Mouse (Mus musculus) kidney, adult 8-10 months (tissue): ENCODE measurements at regions not wholly inside any gene's neighbourhood (a gene's known extent, or its start where the extent isn't known, plus 50 kb on each side); places are given as distances from the start of the nearest gene placed in this dataset.

Experiments used
- DNase-seq, 2 experiments: peaks; one replicate each; pipeline ENCODE4 v3.0.0; 2022

DNA sequence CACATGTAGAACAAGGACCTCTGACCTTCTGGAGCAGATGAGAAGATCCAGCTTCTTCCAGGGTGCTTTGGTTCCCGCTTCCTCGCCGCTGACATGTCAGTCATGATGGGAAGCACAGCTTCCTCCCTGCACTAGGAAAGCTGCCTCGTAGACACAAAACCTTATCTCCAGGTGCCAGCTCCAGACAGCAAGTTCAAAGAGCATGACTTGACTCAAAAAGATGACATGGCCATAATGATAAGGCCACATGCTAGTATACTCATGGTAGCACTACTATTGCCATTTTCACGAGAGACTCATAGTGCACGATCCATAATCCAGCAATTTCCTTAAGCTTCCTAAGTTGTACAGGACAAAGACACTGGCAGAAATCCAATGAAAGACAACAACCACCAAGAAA is 272.1 kb downstream of the Gm9195 start:
- DNase-seq, result no peak

DNA sequence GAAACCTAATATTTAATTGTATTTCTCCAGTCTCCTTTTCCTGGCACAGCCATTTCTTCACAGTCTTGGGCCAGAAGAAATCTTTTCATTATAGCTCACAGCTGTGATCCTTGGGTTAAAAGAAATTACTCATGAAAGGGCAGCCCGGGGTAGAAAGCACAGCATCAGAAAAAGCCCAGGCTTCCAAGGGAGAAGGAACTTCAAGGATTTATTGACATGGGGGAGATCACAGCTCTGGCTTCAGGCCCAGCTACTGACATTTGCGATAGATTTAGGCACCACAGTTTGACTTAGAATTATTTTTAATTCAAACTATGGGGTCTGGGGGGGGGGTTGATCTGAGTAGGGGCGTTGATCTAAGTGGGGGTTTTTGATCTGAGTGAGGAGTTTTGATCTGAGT is 291.3 kb downstream of the Gm9195 start:
- no peak for DNase-seq

DNA sequence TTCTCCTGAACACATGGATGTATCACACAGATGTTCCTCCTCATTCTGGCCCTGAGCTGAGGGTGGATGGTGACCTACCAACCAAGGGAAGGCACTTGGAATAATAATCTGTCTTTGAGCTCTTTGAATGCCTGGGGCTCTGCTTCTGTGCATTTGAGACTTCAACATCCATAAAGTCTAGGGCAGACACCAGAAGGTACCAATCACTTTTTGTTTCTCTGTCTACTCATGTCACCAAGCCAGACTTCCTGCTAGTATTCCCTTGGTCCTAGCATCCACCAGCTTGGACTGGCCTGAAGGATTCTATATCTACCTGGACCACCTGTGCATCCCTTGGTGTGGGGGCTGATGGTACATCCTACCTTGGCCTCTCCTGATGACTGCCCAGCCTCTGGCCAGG is 291.7 kb downstream of the Gm9195 start:
- no peak for DNase-seq

DNA sequence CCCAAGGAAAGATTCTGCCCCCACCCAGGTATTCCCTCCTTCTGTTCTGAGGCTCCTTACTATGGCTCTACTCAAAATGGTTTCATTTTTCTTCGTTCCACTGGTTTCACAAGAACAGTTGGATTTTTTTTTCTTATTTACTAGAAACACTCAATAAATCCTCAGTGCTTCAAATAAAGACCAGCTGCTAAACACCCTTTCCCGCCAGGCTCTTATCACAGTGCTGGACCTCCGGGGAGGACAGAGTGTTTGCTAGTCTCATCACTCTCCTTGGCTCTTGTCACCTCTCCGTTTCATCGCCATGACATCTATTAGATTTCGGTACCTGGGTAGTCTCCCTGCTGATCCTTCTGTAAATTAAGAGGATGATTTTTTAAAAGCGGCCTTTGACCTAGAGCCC is 293.7 kb downstream of the Gm9195 start:
- DNase-seq, result no peak

DNA sequence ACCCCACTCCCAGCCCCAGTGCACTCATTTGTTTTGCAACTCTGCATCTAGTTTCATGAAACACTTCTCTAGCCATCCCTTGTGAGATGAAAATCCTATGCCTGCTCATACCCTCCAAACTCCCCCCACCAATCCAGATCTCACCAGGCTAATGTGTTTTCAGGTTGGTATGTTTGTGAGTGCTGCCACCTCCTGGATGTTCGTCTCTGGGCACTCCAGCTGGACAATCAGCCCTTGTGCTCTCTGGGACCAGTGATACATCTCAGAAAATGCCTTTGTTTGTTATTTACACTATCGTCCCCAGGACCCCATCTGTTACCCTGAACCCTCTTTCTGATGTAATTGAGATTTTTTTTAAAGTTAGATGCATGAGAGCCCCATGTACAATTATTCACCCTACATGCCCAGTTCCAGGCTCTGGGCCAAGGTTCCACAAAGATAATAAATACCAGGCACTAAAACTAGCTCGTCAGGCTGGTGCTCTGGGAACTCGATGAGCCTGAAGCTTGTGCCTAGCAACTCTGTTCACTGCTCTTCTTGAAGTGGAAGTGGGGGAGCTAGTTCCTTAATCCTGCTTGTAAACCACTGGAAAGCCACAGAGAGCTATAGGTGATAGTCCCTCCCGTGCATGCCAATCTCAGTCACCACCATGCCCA is 304.2 kb downstream of the Gm9195 start:
- peak in 1 of 2 experiments; percentile 14 for DNase-seq

DNA sequence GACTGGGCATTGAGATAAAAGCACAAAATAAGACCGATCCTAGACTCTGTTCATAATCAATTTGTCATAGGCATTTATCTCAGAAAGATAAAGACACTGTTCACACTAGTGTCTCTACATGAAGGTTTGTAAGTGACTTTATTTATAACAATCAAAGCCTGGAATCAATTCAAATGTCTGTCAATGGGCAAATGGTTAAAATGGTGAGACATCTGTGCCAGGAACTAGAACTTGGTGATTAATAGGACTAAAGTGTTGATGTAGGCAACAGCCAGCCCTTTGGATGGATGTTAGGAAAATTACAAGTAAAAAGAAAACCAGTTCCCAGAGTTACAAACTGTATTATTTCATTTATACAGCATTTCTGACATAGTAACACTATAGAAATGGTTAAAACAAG is 315.9 kb downstream of the Gm9195 start:
- DNase-seq, result no peak

DNA sequence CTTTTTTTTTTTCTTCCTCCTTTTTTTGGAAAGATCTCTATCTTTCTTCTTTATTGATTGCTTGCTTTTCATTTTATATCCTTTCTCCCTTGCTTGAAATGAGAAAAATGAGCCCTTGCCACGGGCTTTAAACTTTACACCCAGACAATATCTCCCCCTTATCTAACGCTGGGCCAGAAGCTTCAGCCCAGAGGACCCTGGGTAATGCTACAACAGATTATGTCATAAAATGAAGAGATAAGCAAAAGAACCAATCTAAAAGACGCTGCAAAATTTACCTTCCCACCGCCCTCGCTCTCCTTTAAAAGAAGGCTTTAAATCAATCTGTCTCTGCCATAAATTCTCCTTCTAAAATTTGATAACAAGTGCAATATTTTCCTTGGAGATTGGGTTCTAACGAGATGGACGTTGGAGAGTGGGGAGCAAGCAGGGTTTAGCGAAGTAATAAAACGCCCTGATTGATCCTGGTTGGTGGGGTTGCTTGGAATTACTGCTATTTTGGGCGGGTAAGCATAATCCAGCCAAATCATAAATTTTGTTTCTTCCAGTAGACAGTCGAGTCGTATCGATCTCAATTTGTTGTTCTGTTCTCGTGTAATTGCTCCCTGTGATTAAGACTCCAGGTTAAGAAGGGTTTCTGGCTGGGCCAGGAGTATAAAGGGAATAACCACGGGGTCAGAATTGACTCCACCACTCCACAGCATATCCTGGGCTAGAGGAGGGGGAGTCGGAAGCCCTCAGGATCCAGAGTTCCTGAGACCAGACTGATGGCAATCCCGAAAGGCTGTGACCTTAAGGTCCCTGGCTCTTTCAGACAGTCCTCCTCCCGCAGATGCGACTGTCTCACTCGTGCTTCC is 318.9 kb downstream of the Gm9195 start:
- DNase-seq, result no peak

DNA sequence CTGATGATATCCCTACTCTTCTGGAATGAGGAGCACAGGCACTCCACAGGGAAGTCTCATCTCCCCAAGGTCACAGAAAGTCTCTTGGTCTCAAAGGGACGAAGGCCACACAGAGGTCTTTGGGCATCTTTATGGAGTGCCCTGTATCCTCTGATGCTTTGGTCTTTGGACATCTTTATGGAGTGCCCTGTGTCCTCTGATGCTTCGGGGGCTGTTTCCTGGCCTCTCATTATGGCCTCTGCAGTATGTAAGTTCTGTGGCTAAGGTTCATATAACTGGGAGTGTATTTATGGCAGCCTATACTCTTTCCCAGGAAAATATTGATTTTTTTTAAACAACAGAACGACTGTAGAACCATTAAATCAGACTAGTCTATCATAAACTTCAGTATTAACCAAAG is 319.9 kb downstream of the Gm9195 start:
- DNase-seq, result no peak

DNA sequence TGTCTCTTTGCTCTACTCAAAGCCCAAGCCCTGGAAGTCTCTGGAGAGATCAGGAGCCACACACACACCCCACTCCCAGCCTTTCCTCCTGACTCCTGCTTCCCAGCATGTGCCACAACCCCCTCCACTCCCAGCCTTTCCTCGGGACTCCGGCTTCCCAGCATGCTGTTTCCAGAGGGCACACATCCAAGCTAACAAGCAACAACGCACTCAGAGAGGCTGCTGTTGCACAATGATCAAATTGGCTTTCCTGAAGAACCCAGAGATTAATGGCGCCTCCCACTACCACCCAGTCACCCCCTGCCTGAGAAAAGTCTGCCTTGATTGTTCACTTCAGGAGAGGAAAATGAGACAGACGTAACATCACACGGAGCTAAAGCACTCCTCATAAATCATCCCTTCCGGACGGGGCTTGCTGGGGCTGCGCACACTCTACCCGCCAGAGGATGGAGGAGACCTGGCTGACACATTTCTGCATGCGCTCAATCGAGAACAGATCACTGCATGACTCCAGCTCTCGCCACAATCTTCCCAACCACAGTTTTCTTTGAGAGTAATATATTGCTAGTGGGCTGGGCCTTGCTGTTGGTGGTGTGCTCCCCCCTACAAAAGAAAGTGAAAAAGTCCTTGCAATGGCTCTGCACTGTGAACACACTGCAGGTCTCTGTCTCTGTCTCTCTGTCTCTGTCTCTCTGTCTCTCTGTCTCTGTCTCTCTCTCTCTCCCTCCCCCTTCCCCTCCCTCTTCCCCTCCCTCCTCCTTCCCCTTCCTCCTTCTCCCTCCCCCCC is 332.9 kb downstream of the Gm9195 start:
- no peak for DNase-seq

DNA sequence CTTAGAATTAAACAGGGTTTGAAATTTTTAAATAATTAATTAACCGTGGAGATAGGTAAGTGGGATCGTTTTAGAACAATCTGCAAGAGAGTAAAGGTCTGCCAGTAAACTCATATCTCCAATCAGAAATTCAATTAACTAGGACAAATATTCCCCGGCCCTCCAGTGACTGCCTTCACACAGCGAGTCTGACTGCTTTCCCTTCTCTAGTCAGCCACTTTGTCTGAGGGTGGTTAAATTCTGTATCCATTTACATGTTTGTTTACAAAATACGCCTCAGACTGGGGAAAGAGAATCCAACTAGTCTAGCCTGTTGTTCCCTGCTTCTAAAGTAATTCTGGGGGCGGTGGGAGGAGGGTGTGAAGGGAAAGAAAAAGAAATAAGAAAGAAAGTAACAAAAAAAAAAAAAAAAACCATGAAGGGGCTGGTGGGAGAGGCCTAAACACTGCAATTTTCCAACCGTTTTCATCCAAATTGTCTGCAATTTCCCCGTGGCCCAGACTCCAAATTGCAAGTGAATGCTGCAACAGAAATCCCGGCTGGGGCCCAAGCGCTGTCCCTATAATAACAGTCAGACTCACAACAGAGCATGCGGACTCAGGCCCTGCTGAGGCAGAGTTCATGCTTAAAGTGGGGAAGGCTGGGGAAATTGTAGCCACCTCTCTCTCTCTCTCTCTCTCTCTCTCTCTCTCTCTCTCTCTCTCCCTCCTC is 336.3 kb downstream of the Gm9195 start:
- DNase-seq, result no peak

DNA sequence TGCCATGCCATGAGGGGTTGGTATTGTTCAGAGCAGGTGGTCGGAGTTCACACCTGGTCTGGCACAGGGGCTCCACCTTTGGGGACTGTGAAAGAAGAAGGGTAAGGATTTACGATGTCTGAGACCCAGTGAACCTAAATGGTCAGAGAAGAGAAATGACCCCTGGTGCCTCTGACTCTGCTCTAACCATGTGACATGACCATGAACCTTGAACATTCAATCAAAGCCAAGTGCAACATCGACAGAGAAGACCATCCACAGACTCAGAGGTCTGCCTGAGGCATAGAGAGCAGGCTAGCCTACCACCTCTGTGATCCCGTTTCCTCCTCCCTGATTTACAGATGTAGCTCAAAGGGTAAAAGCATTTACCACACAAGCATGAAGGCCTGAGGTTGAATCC is 340.0 kb downstream of the Gm9195 start:
- DNase-seq, result no peak

DNA sequence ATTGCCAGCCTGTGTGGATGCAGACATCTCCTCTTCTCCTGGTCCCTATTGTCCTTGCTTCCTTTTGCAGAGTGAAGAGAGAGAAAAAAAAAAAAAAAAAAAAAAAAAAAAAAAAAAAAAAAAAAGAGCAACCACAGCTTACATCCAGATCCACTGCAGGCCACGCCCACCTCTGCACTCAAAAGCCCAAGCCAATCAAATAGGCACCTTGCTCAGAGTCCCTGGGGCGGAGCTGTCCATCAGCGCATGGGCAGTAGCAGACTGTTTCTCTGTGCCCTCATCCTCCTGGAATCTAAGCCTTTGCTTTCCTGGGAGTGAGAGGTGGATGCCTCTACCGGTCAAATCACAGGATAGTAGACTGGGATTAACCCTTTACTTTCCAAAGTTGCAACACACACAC is 342.2 kb downstream of the Gm9195 start:
- no peak for DNase-seq

DNA sequence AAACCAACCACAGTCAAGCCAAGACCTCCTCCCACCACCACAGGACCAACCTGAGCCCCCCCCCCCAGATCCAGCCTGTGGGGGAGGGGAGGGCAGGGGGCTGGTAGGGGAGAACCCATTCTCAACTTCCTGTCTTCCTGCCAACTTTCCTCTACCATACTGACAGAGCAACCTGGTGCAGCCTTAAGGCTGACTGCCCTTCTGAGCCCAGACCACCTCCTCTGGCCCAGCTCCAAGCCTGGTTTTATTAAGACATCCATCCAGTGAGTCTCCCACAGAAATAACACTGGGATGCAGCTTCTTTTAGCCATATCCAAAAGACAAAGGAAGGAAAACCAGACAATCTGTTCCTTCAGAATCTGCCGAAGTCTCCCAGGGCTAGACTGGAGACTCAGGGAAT is 342.8 kb downstream of the Gm9195 start:
- DNase-seq, result no peak

DNA sequence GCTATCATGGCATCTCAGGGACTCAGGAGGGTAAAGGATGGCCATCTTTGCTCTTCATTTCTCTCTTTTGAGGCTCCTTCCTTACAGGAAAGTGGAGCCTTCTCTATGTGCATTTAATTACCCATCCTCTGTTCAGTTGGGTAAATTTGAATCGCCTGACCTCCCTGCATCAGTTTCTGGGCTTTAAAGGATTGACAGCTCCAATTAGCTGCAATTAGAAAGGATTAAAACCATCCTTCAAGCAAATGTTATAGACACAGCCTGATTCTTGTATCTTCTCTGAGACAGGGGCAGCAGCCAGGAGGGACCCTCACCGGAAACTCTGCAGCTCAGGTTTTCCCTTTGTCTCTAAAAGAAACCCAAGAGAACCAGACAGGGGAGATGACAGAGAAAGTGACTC is 345.3 kb downstream of the Gm9195 start:
- no peak for DNase-seq

DNA sequence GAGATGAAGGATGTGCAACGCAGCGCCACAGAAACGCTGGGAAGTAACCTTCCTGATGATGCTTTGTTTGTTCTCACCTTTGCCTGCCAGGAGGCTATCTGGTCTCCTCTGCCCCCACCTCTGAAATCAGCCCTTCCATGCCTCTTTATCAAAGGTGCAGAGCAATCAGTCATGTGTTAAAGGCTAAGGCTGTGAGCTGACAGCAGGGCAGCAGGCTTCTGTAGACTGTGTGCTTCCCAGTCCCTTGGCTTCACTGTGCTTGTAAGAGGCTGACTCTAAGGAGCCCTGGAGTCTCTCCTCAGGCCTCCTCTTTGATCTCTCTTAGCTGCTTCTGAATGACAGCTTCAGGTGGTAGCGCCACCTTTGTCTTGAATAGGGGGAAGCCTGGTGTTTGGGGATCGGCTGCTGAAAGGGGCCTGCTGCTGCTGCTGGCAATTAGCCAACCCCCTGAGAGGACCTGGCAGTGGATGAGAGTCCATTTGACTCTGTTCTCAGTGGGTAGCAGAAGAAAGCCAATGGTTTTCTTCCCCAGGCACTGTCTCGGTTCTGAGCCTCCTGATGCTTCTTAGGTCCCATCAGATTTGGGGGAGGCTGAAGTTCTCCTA is 348.7 kb downstream of the Gm9195 start:
- DNase-seq, result no peak

DNA sequence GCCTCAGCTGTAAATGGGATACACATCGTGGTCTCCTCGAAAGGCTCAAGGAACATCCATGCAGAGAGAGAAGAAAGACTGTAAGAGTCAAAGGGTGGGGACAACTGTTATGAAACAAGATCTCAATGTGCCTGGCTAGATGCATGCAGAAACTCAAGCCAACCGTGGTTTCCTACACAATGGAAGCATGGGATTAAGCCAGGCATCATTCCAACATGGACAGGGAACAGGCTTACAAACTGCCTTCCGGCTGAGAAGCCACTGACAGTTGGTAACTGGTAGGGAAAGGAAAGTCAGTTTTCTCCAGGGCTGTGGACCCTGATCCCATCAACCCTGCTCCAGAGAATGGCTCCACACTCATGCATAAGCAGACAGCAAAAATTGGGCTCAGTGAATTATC is 350.5 kb downstream of the Gm9195 start:
- no peak for DNase-seq

DNA sequence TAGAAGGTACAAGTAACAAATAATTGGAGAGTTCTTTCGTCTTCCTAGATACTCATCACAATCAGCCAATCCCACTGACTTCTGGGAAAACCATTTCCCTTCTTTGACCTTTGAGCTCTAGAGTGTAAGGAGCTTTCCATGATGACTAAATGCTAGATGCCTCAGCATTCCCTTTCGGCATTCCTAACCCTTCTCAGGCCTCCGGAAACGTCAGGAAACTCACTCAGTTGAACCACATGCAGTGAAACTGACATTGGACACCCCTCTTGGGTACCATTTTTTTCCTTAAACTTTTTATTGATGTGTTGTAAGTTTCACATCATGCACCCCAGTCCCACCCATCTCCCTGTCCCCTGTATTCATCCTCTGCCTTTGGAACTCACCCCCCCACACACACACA is 361.5 kb downstream of the Gm9195 start:
- no peak for DNase-seq

DNA sequence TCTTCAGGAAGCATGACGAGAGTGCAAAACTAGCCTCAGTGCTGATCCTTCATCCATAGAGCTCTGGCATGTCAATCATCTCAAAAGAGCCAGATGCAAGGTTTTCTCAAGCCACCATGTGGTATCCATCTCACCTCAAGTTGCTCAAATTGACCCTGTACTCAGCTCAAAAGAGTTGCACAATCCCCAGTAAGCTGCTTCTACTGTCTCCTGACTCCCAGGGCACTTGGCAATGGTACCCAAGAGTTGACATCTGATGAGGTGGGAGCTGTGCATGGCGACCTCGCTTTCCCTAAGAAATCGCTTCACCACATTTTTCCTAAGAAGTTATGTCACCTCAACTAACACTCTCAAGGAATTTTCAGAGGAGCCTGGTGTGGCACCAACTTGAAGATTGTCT is 369.9 kb downstream of the Gm9195 start:
- no peak for DNase-seq

DNA sequence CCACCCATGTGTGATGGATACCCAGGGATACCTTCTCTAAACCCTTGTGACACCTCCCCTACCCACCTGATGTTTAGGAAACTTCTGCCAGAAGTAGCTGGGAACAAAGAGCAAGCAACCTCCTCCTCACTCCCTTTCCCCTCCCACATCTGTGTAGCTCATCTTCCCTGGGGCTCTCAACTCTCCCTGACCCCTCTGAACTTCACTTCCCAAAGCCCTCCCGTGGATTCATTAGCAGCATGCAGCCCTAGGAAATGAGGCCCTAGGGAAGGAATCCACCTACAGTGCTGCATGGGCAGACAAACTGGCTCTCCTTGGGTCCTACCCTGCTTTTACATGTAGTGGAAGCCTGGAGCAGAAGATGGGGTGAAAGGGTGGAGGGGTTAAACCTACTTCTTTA is 370.6 kb downstream of the Gm9195 start:
- no peak for DNase-seq

DNA sequence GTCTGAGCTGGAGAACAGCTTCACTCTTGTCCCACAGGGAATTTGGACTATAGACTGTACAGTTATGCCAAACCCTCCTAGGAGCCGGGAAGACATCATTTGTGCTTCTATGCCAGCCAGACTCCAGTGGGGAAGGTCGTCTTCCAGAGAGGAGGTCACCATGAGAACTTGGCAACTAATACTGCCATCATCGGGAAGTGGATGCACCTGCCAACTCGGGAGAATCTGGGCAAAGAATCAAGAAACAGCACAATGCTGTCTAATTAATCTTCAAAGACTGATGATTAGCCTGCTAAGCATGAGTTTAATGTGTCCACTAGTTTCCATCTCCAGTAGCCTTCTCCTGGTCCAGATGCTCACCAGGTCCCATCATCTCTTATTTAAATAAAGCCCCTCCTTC is 374.8 kb downstream of the Gm9195 start:
- peak in 1 of 2 experiments; percentile 23 for DNase-seq

DNA sequence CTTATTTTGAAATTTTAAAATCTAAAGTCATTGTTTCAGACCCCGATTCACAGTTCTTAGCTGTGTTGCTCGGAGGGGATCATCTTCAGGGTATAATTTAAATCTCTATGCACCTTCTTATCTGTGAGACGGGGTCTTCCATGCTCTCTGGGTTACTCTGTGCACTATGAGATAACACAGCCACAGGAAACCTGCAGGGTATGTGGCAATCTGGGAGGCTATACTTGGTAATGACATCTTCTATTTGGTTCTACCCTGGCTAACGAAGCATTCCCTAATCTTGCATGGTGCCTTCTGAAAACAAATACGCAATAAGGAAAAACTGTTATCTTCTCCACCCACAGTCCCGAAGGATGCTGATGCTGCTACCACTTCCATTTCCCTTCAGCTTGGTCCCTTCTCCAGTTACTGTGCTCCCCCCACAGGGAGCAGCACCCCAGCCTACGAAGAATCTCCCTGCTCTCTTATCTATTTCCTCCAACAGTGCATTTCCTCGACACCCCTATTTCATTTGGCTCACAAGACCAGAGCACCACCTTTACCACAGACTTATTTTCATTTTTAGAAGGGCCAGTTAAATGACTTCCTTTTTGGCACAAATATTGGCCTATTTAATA is 378.2 kb downstream of the Gm9195 start:
- no peak for DNase-seq

DNA sequence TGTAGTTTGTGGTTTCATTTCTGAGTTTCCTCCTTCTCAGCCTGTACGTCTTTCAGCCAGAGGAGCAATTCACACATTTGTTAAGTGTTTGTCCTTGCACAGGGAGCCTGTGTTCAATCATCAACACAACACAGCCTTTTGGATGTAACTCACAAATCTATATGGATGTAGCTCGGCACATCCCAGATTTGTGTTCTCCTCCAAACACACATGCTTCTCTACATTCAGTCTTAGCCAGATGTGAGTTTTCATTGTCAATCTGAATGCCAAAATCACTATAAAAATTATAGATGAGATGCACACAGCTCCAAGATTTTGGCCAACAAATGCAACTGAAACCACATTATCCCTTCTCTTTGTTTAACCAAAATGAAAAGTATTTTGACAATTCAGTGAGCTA is 380.9 kb downstream of the Gm9195 start:
- no peak for DNase-seq
